Mouse (Mus musculus): ENCODE measurements around the gene Mak. TPM values are rescaled to one million over a fixed set of nuclear protein-coding genes. Genes with fewer than 3 reads are reported as not detected.

Mak gene
- polyA plus RNA-seq, 1 experiment from 2014 or later = 0.05 TPM

- DNase-seq (ENCODE audit: low read depth, low spot score) (no peak), ATAC-seq (no peak)
- ChIA-PET POLR2A (no interaction called here), CTCF (no interaction called here)
- no peak for TF ChIP-seq CTCF (IDR thresholded peaks at IDR 0.05)
- H3K27me3 ChIP-seq = peaks cover 51% of the 10 kb centered on the region
- in situ Hi-C loops (cut with MboI; ENCODE audit: low pct_unique_long_range_greater_than_20kb) = no loop called here
Observed at GRCm38 (mm10) chr13:41097324-41098058, 18.0 kb upstream of the Mak start.

- DNase-seq (ENCODE audit: low read depth, low spot score) (no peak), ATAC-seq (no peak)
- in situ Hi-C loops (cut with MboI; ENCODE audit: low pct_unique_long_range_greater_than_20kb) = no loop called here
- ChIA-PET CTCF (no interaction called here), POLR2A (no interaction called here)
- TF ChIP-seq CTCF (IDR thresholded peaks at IDR 0.05) = no peak
- H3K27me3 ChIP-seq = peaks cover 47% of the 10 kb centered on the region
Observed at GRCm38 (mm10) chr13:41094160-41094559, 14.7 kb upstream of the Mak start.

- DNase-seq (ENCODE audit: low read depth, low spot score) = no peak
- no peak for TF ChIP-seq CTCF (IDR thresholded peaks at IDR 0.05)
- peaks cover 40% of the 10 kb centered on the region for H3K27me3 ChIP-seq
- ChIA-PET POLR2A (no interaction called here), CTCF (interaction anchor here (1.5 kb wide), 1 partner anchor 55 kb away, joined by 3 read pairs; no protein-coding TSS in a partner anchor)
- ATAC-seq = no peak
- in situ Hi-C loops (cut with MboI; ENCODE audit: low pct_unique_long_range_greater_than_20kb) = no loop called here
Observed at GRCm38 (mm10) chr13:41091271-41091670, 11.8 kb upstream of the Mak start.

- peaks cover 29% of the 10 kb centered on the region for H3K27me3 ChIP-seq
- CTCF ChIA-PET = no interaction called here
- DNase-seq (ENCODE audit: low read depth, low spot score) (no peak), ATAC-seq (no peak)
- no peak for TF ChIP-seq CTCF (IDR thresholded peaks at IDR 0.05)
- POLR2A ChIA-PET = no interaction called here
- in situ Hi-C loops (cut with MboI; ENCODE audit: low pct_unique_long_range_greater_than_20kb) = no loop called here
Observed at GRCm38 (mm10) chr13:41088746-41089145, 9.2 kb upstream of the Mak start.

GRCm38 (mm10) chr13:41085140-41085539 lies 5.6 kb upstream of the Mak start:
- ATAC-seq = no peak
- in situ Hi-C loops (cut with MboI; ENCODE audit: low pct_unique_long_range_greater_than_20kb) = no loop called here
- TF ChIP-seq CTCF (IDR thresholded peaks at IDR 0.05) = peak; percentile 40
- CTCF ChIA-PET = interaction anchor here (1.0 to 1.5 kb wide), 2 partner anchors 14 to 19 kb away, joined by 3 read pairs; no protein-coding TSS in a partner anchor
- POLR2A ChIA-PET = no interaction called here
- no peak for DNase-seq (ENCODE audit: low read depth, low spot score)
- peaks cover 38% of the 10 kb centered on the region for H3K27me3 ChIP-seq

- peaks cover 38% of the 10 kb centered on the region for H3K27me3 ChIP-seq
- no peak for TF ChIP-seq CTCF (IDR thresholded peaks at IDR 0.05)
- ATAC-seq (no peak), DNase-seq (ENCODE audit: low read depth, low spot score) (no peak)
- in situ Hi-C loops (cut with MboI; ENCODE audit: low pct_unique_long_range_greater_than_20kb) = loop anchor here (5.0 kb wide), 1 partner anchor 153 kb away; no protein-coding TSS in a partner anchor
- CTCF ChIA-PET = interaction anchor here (1.0 to 1.5 kb wide), 2 partner anchors 13 to 20 kb away, joined by 3 read pairs; no protein-coding TSS in a partner anchor
- POLR2A ChIA-PET = no interaction called here
Observed at GRCm38 (mm10) chr13:41084521-41084920, 5.0 kb upstream of the Mak start.

GRCm38 (mm10) chr13:41080700-41081099 lies 1.2 kb upstream of the Mak start:
- no peak for TF ChIP-seq CTCF (IDR thresholded peaks at IDR 0.05)
- DNase-seq (ENCODE audit: low read depth, low spot score) = no peak
- CTCF ChIA-PET = no interaction called here
- H3K27me3 ChIP-seq = peaks cover 55% of the 10 kb centered on the region
- no peak for ATAC-seq
- POLR2A ChIA-PET = no interaction called here
- in situ Hi-C loops (cut with MboI; ENCODE audit: low pct_unique_long_range_greater_than_20kb) = loop anchor here (5.0 kb wide), 1 partner anchor 157 kb away; no protein-coding TSS in a partner anchor

GRCm38 (mm10) chr13:41079859-41080258 lies 353 bp upstream of the Mak start:
- CTCF ChIA-PET = no interaction called here
- POLR2A ChIA-PET = no interaction called here
- ATAC-seq (no peak), DNase-seq (ENCODE audit: low read depth, low spot score) (no peak)
- TF ChIP-seq CTCF (IDR thresholded peaks at IDR 0.05) = no peak
- H3K27me3 ChIP-seq = peaks cover 52% of the 10 kb centered on the region
- in situ Hi-C loops (cut with MboI; ENCODE audit: low pct_unique_long_range_greater_than_20kb) = loop anchor here (5.0 kb wide), 1 partner anchor 157 kb away; no protein-coding TSS in a partner anchor

GRCm38 (mm10) chr13:41078690-41079420 lies 651 bp downstream of the Mak start:
- ChIA-PET CTCF (no interaction called here), POLR2A (no interaction called here)
- H3K27me3 ChIP-seq = peaks cover 54% of the 10 kb centered on the region
- DNase-seq (ENCODE audit: low read depth, low spot score) (no peak), ATAC-seq (no peak)
- no peak for TF ChIP-seq CTCF (IDR thresholded peaks at IDR 0.05)
- in situ Hi-C loops (cut with MboI; ENCODE audit: low pct_unique_long_range_greater_than_20kb) = no loop called here

GRCm38 (mm10) chr13:41077921-41078320 lies 1.6 kb downstream of the Mak start:
- ChIA-PET CTCF (interaction anchor here (1.3 kb wide), 1 partner anchor 160 kb away, joined by 3 read pairs; no protein-coding TSS in a partner anchor), POLR2A (no interaction called here)
- in situ Hi-C loops (cut with MboI; ENCODE audit: low pct_unique_long_range_greater_than_20kb) = no loop called here
- ATAC-seq = no peak
- DNase-seq (ENCODE audit: low read depth, low spot score) = no peak
- peaks cover 52% of the 10 kb centered on the region for H3K27me3 ChIP-seq
- TF ChIP-seq CTCF (IDR thresholded peaks at IDR 0.05) = no peak

- in situ Hi-C loops (cut with MboI; ENCODE audit: low pct_unique_long_range_greater_than_20kb) = no loop called here
- POLR2A ChIA-PET = no interaction called here
- no peak for ATAC-seq
- no peak for TF ChIP-seq CTCF (IDR thresholded peaks at IDR 0.05)
- CTCF ChIA-PET = no interaction called here
- peaks cover 40% of the 10 kb centered on the region for H3K27me3 ChIP-seq
- DNase-seq (ENCODE audit: low read depth, low spot score) = no peak
Observed at GRCm38 (mm10) chr13:41073819-41074218, 5.7 kb downstream of the Mak start.

Measured in Patski (cell line).